Mouse (Mus musculus): ENCODE measurements around the gene Mroh8.

Gene Mroh8

GRCm38 (mm10) chr2:157279416-157279800 lies at the start of gene Mroh8:
Mroh8 (minus strand) TSS chr2:157279549.
- DNase-seq (ENCODE audit: low spot score), result peak; percentile 42

GRCm38 (mm10) chr2:157328570-157328969 lies 49.2 kb upstream of the Mroh8 start:
- no peak for DNase-seq (ENCODE audit: low spot score)

- no peak for DNase-seq (ENCODE audit: low spot score)
These were observed 48.8 kb upstream of the Mroh8 start for GRCm38 (mm10) chr2:157328106-157328505.

- peak; percentile 42 for DNase-seq (ENCODE audit: low spot score)
These were observed 45.9 kb upstream of the Mroh8 start for GRCm38 (mm10) chr2:157325238-157325637.

GRCm38 (mm10) chr2:157322029-157322766 lies 42.8 kb upstream of the Mroh8 start:
- DNase-seq (ENCODE audit: low spot score), result no peak

- no peak for DNase-seq (ENCODE audit: low spot score)
These were observed 41.5 kb upstream of the Mroh8 start for GRCm38 (mm10) chr2:157320886-157321285.

GRCm38 (mm10) chr2:157320135-157320534 lies 40.8 kb upstream of the Mroh8 start:
- no peak for DNase-seq (ENCODE audit: low spot score)

- no peak for DNase-seq (ENCODE audit: low spot score)
These were observed 37.9 kb upstream of the Mroh8 start for GRCm38 (mm10) chr2:157317220-157317619.

GRCm38 (mm10) chr2:157316358-157316933 lies 37.1 kb upstream of the Mroh8 start:
- DNase-seq (ENCODE audit: low spot score), result no peak

GRCm38 (mm10) chr2:157315486-157315885 lies 36.1 kb upstream of the Mroh8 start:
- DNase-seq (ENCODE audit: low spot score), result no peak

GRCm38 (mm10) chr2:157314310-157314709 lies 35.0 kb upstream of the Mroh8 start:
- DNase-seq (ENCODE audit: low spot score), result no peak

- no peak for DNase-seq (ENCODE audit: low spot score)
These were observed 34.4 kb upstream of the Mroh8 start for GRCm38 (mm10) chr2:157313718-157314117.

- DNase-seq (ENCODE audit: low spot score), result no peak
These were observed 31.8 kb upstream of the Mroh8 start for GRCm38 (mm10) chr2:157310963-157311637.

GRCm38 (mm10) chr2:157309611-157310010 lies 30.3 kb upstream of the Mroh8 start:
- DNase-seq (ENCODE audit: low spot score), result no peak

- DNase-seq (ENCODE audit: low spot score), result no peak
These were observed 29.0 kb upstream of the Mroh8 start for GRCm38 (mm10) chr2:157308273-157308917.

GRCm38 (mm10) chr2:157307715-157308265 lies 28.4 kb upstream of the Mroh8 start:
- DNase-seq (ENCODE audit: low spot score), result peak; percentile 43

- no peak for DNase-seq (ENCODE audit: low spot score)
These were observed 27.0 kb upstream of the Mroh8 start for GRCm38 (mm10) chr2:157306091-157307032.

- no peak for DNase-seq (ENCODE audit: low spot score)
These were observed 23.7 kb upstream of the Mroh8 start for GRCm38 (mm10) chr2:157303096-157303495.

GRCm38 (mm10) chr2:157300051-157300450 lies 20.7 kb upstream of the Mroh8 start:
- DNase-seq (ENCODE audit: low spot score), result no peak

GRCm38 (mm10) chr2:157296105-157296689 lies 16.8 kb upstream of the Mroh8 start:
- DNase-seq (ENCODE audit: low spot score), result no peak

- DNase-seq (ENCODE audit: low spot score), result peak; percentile 85
These were observed 12.7 kb upstream of the Mroh8 start for GRCm38 (mm10) chr2:157292093-157292492.

Data from urinary bladder, postnatal 14 days (tissue).